Mouse (Mus musculus) limb, embryonic 14.5 days (tissue): Measurements from ENCODE around the gene Pgm1. TPM values are rescaled to one million over a fixed set of nuclear protein-coding genes. Genes with fewer than 3 reads are reported as not detected.

Source experiments
- ATAC-seq: fragments of 200-750 bp; cut with Nextera tagmentation; 2 replicates; pipeline ENCODE4 v1.8.0; 2017; ENCODE audit warnings: low read depth, moderate number of reproducible peaks, moderate TSS enrichment; ENCODE audit not compliant: low FRiP score
- DNase-seq: peaks from one replicate; pipeline ENCODE4 v3.0.0-alpha.2; 2015; ENCODE audit warnings: low spot score
- H3K27ac ChIP-seq: fragments of 300-500 bp; sonication (generic); replicated peaks from 2 replicates; pipeline ENCODE4 v1.5.1; 2014; ENCODE audit warnings: low read depth, mild to moderate bottlenecking, low read length, moderate library complexity, mixed read lengths
- H3K27me3 ChIP-seq: fragments of 300-500 bp; sonication (generic); 2 replicates; pipeline ENCODE4 v1.6.1; 2014; ENCODE audit warnings: low read length, mixed read lengths; ENCODE audit not compliant: control insufficient read depth, insufficient read depth
- H3K36me3 ChIP-seq: fragments of 300-500 bp; sonication (generic); 2 replicates; pipeline ENCODE4 v1.6.1; 2014; ENCODE audit warnings: mild to moderate bottlenecking, low read length, moderate library complexity, mixed read lengths; ENCODE audit not compliant: control insufficient read depth, insufficient read depth
- H3K4me1 ChIP-seq: fragments of 300-500 bp; sonication (generic); 2 replicates; pipeline ENCODE4 v1.6.1; 2014; ENCODE audit warnings: antibody characterized with exemption, low read length, mixed read lengths; ENCODE audit not compliant: control insufficient read depth, insufficient read depth
- H3K4me2 ChIP-seq: fragments of 300-500 bp; sonication (generic); replicated peaks from 2 replicates; pipeline ENCODE4 v1.6.1; 2014; ENCODE audit warnings: low read depth, mild to moderate bottlenecking, low read length, moderate library complexity; ENCODE audit not compliant: severe bottlenecking
- H3K4me3 ChIP-seq: fragments of 300-500 bp; sonication (generic); replicated peaks from 2 replicates; pipeline ENCODE4 v1.5.1; 2014; ENCODE audit warnings: low read length
- H3K9ac ChIP-seq: fragments of 300-500 bp; sonication (generic); 2 replicates; pipeline ENCODE4 v1.6.1; 2014; ENCODE audit warnings: mild to moderate bottlenecking, low read depth, low read length, moderate library complexity; ENCODE audit not compliant: severe bottlenecking
- H3K9me3 ChIP-seq: fragments of 300-500 bp; sonication (generic); 2 replicates; pipeline ENCODE4 v1.6.1; 2016; ENCODE audit warnings: low read length; ENCODE audit not compliant: control insufficient read depth
- POLR2A ChIP-seq: fragments of 200-500 bp; IDR thresholded peaks from 2 replicates; pipeline ENCODE4 v1.8.0; 2012; ENCODE audit warnings: inconsistent platforms, mild to moderate bottlenecking, moderate library complexity, borderline replicate concordance; ENCODE audit not compliant: insufficient read depth, insufficient read length; ENCODE audit errors: extremely low read depth
- WGBS: fragments of 180-500 bp; shearing (Covaris S2); extraction: QIAGEN DNeasy Blood & Tissue Kit; methylation state at CpG from one replicate; pipeline ENCODE4 v1.1.7; 2014; 5-methylcytosine and 5-hydroxymethylcytosine counted together
- polyA plus RNA-seq, 2 experiments: library from polyadenylated mRNA; depleted of rRNA in 1 of 2; stranded (reverse) in 1 of 2; unstranded in 1 of 2; fragments of >200 nt; fragmentation: Nextera tagmentation in 1 of 2; extraction: Ambion mirVana in 1 of 2; gene quantifications; 2 replicates each; pipeline versions ENCODE4 v1.2.1 to v1.2.3; 2012 to 2014

Pgm1 gene
- polyA plus RNA-seq, 2 experiments: 39.8 to 54.6 TPM

DNA sequence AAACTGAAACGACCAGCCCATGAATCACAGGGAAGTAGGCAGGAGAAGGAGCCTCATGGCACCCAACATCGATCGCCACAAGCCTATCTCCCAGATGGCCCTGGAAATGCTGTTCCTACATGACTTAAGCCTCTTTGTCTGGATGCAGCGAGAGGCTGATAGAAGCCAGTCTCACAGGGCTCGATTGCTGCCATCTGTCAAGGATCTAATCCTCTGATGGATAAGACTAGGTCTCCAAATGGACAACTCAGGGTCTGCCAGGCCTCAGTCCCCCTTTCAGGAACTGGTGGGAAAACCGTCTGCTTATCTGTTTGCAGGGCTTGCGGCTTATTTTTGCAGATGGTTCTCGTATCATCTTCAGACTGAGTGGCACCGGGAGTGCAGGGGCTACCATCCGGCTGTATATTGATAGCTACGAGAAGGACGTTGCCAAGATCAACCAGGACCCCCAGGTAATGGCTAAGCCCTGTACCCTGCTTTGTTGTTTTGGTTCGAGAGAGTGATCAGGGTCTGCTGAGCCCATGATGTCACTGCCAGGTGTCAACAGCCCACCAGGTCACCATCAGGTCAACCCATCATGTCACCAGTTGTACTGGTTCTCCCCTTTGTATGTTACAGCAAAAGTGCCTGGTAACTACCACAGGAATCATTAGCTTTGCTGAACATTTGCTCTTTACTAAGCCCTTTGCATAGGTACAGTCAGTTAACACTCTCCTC, 54.6 kb downstream of the Pgm1 start:
- ATAC-seq (no peak), DNase-seq (no peak)
- 56% methylated on average over 13 of the region's 13 CpGs for WGBS
- Histone ChIP-seq H3K4me3 (no peak overlapping the region), H3K4me1 (no peaks in the 10 kb centered on the region), H3K9me3 (no peaks in the 10 kb centered on the region), H3K27me3 (no peaks in the 10 kb centered on the region), H3K27ac (no peak overlapping the region), H3K4me2 (no peak overlapping the region), H3K36me3 (peaks cover 8% of the 10 kb centered on the region), H3K9ac (no peak overlapping the region)
- TF ChIP-seq POLR2A: no peak

DNA sequence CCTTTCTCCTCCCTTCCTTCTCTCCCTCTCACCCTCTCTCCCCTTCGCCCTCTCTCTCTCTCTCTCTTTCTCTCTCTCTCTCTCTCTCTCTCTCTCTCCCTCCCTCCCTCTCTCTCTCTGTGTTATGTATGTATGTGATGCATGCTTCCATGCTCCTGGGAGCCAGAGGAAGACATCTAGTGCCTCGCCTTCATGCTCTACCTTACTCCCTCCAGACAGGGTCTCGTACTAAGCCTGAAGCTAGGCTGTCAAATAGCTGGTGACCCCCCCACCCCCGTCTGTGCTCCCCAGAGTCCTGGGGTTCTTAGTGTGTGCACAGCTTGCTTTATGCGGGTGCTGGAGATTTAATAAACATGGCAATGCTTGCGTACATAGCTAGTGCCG, 55.1 kb downstream of the Pgm1 start:
- DNase-seq (no peak), ATAC-seq (no peak)
- Histone ChIP-seq H3K4me3 (no peak overlapping the region), H3K27me3 (no peaks in the 10 kb centered on the region), H3K9me3 (no peaks in the 10 kb centered on the region), H3K4me1 (no peaks in the 10 kb centered on the region), H3K9ac (no peak overlapping the region), H3K27ac (no peak overlapping the region), H3K4me2 (no peak overlapping the region), H3K36me3 (peaks cover 8% of the 10 kb centered on the region)
- WGBS: 84% methylated on average over 7 of the region's 7 CpGs
- TF ChIP-seq POLR2A: no peak

DNA sequence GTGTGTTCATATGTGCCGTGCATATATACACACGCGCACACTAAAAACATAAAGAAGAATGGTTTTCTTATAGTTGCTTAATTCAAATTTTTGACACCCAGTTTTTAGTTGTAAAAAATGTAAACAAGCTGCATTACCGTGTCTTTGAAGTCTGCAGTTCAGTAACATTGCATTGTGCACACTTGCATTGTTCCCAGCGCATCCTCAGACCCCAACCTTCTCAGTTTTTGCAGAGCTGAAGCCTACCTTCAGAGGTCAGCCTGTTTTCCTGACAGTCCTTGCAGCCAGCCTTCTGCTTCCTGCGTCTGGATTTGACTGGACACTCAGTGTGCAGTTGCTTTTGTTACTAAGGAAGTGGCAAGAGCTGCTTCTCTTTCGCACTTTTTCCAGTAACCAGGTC, 55.9 kb downstream of the Pgm1 start:
- DNase-seq: no peak
- Histone ChIP-seq H3K36me3 (peaks cover 8% of the 10 kb centered on the region), H3K9ac (no peak overlapping the region), H3K9me3 (no peaks in the 10 kb centered on the region), H3K4me1 (no peaks in the 10 kb centered on the region), H3K4me2 (no peak overlapping the region), H3K27me3 (no peaks in the 10 kb centered on the region), H3K27ac (no peak overlapping the region), H3K4me3 (no peak overlapping the region)
- 83% methylated on average over 7 of the region's 7 CpGs for WGBS
- TF ChIP-seq POLR2A: no peak
- no peak for ATAC-seq

DNA sequence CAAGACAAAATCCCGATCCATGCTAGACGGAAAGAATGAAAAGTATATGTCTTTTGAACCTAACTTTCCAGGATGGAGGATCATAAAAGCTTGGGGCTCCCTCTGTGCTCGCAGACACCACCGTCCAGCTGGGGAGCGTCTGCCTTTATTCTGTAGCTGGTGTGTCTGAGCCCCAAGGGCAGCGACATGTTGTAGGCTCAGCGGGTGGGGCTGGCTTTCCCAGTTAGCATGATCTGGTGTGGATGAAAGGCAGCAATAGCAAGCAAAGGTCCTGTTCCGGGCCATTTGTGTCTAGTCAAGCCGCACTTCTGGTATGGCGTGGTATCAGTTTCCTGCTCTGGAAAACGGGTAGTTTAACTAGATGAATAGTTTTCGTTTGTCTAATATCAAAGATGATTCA, 56.4 kb downstream of the Pgm1 start:
- DNase-seq (no peak), ATAC-seq (no peak)

DNA sequence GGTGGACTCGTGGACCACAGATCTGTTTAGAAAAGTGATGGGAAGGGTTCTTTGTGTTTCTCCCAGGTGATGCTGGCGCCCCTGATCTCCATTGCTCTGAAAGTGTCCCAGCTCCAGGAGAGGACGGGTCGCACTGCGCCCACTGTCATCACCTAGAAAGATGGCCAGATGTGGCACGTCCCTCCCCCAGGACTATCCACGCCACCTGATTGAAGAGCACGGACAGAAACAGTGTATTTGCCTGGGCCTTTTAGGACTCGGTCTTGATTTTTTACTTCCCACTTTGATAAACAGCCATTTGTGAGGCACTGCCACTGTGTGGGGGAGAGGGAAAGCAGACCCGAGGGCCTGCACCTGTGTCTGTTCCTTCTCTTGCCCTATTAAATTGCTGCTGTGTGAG, 57.4 kb downstream of the Pgm1 start:
- H3K27me3 ChIP-seq: no peaks in the 10 kb centered on the region
- no peak for DNase-seq
- no peak overlapping the region for H3K4me2 ChIP-seq
- 84% methylated on average over 10 of the region's 10 CpGs for WGBS
- no peaks in the 10 kb centered on the region for H3K4me1 ChIP-seq
- peaks cover 8% of the 10 kb centered on the region for H3K36me3 ChIP-seq
- ATAC-seq: no peak
- H3K9me3 ChIP-seq: no peaks in the 10 kb centered on the region
- no peak for TF ChIP-seq POLR2A
- no peak overlapping the region for H3K4me3 ChIP-seq
- no peak overlapping the region for H3K9ac ChIP-seq
- H3K27ac ChIP-seq: no peak overlapping the region

More for the DNA sequence above, 56.4 kb downstream of the Pgm1 start:
- no peak overlapping the region for H3K4me3 ChIP-seq
- no peak overlapping the region for H3K4me2 ChIP-seq
- H3K27ac ChIP-seq: no peak overlapping the region
- WGBS: 64% methylated on average over 12 of the region's 12 CpGs
- no peaks in the 10 kb centered on the region for H3K4me1 ChIP-seq
- no peak overlapping the region for H3K9ac ChIP-seq
- no peak for TF ChIP-seq POLR2A
- H3K9me3 ChIP-seq: no peaks in the 10 kb centered on the region
- H3K27me3 ChIP-seq: no peaks in the 10 kb centered on the region
- H3K36me3 ChIP-seq: peaks cover 8% of the 10 kb centered on the region
